Mouse (Mus musculus): Measurements from ENCODE around the gene 9130023H24Rik. TPM values are rescaled to one million over a fixed set of nuclear protein-coding genes. Genes with fewer than 3 reads are reported as not detected.

The 9130023H24Rik gene
- polyA plus RNA-seq, 1 experiment from 2014 or later: 1.9 TPM

Other genes starting within 250 kb of the 9130023H24Rik start
- 23.7 and 31.2 TPM in 2 replicates for gene Pycard, start 244.2 kb downstream of the 9130023H24Rik start, polyA plus RNA-seq (2015; fragmentation: Nextera tagmentation; extraction: Ambion mirVana)
- gene Trim72, start 234.1 kb downstream of the 9130023H24Rik start, polyA plus RNA-seq (2015; fragmentation: Nextera tagmentation; extraction: Ambion mirVana): not detected in 2 replicates
- 1.8 TPM in 2 replicates for gene Itgam, start 175.4 kb downstream of the 9130023H24Rik start, polyA plus RNA-seq (2015; fragmentation: Nextera tagmentation; extraction: Ambion mirVana)
- gene Gm49368, start 175.3 kb downstream of the 9130023H24Rik start, polyA plus RNA-seq (2015; fragmentation: Nextera tagmentation; extraction: Ambion mirVana): not detected in 2 replicates
- 0.09 and 0.12 TPM in 2 replicates for gene Itgax, start 108.5 kb downstream of the 9130023H24Rik start, polyA plus RNA-seq (2015; fragmentation: Nextera tagmentation; extraction: Ambion mirVana)
- not detected in 2 replicates for gene Itgad, start 83.7 kb downstream of the 9130023H24Rik start, polyA plus RNA-seq (2015; fragmentation: Nextera tagmentation; extraction: Ambion mirVana)
- 2.3 and 2.7 TPM in 2 replicates for gene Cox6a2, start 31.6 kb downstream of the 9130023H24Rik start, polyA plus RNA-seq (2015; fragmentation: Nextera tagmentation; extraction: Ambion mirVana)
- 8.3 and 8.4 TPM in 2 replicates for gene Armc5, start 689 bp downstream of the 9130023H24Rik start, polyA plus RNA-seq (2015; fragmentation: Nextera tagmentation; extraction: Ambion mirVana)
- gene Tgfb1i1, start 8.8 kb upstream of the 9130023H24Rik start, polyA plus RNA-seq (2015; fragmentation: Nextera tagmentation; extraction: Ambion mirVana): 14.3 and 17.8 TPM in 2 replicates
- gene Slc5a2, start 27.6 kb upstream of the 9130023H24Rik start, polyA plus RNA-seq (2015; fragmentation: Nextera tagmentation; extraction: Ambion mirVana): 1.6 and 2.4 TPM in 2 replicates
- 16.7 and 21.4 TPM in 2 replicates for gene BC017158, start 60.1 kb upstream of the 9130023H24Rik start, polyA plus RNA-seq (2015; fragmentation: Nextera tagmentation; extraction: Ambion mirVana)
- 48.5 and 54.6 TPM in 2 replicates for gene Rgs10, start 180.7 kb upstream of the 9130023H24Rik start, polyA plus RNA-seq (2015; fragmentation: Nextera tagmentation; extraction: Ambion mirVana)
- 11.3 and 16.7 TPM in 2 replicates for gene Tial1, start 223.7 kb upstream of the 9130023H24Rik start, polyA plus RNA-seq (2015; fragmentation: Nextera tagmentation; extraction: Ambion mirVana)